ENCODE assay signal across 8 mouse cellular contexts in the genomic region with DNA sequence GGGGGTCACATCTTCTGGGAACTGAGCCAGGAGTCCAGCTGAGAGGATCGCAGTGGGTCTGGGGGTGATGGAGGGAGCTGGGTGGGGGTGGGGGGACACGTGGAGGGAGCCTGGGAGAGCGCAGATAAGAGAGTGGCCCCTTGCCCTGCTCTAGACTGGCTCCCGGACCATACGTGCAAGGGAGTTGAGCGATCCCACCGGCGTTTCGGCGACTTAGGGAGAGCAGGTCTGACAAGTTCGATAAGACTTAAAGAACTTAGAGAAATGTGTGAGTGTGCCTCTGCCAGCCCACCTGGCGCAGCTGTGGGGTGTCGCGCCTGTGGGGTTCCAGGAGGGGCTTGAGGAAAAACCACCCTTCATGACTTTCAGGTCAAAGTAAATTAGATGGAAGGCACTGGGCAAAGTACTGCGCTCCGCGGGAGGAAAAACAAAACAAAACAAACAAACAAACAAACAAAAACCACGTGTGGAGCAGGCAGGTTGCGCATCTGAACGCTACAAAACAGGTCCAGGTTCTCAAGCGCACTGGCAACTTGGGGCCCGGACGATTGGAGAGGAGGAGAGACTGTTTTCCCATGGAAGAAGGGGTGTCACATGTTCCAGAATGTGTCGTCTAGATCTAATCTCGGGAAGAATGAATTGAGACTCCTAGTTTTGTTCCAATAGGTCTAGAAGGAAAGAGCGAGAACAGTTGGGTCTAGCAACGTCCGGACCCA. TPM values are rescaled to one million over a fixed set of nuclear protein-coding genes. Genes with fewer than 3 reads are reported as not detected.
A peak's percentile ranks its signal among the peaks of the same experiment; 100 is the strongest.
DNase-seq lines count a peak whose midpoint lies in the region; ATAC-seq and TF ChIP-seq lines count a peak whose summit lies in the region.

No protein-coding gene starts in this region.

- H3K9me3 ChIP-seq in forebrain, embryonic 13.5 days (replicated peaks): no peaks in the 10 kb centered on the region
- no peaks in the 10 kb centered on the region for H3K9me3 ChIP-seq in kidney, postnatal 0 days (replicated peaks; ENCODE audit: low read length)
- no peaks in the 10 kb centered on the region for H3K9me3 ChIP-seq in midbrain, embryonic 16.5 days (replicated peaks; ENCODE audit: control insufficient read depth, low read length, poor library complexity, severe bottlenecking)

- H3K27ac ChIP-seq in forebrain, embryonic 13.5 days: no peak overlapping the region
- H3K27ac ChIP-seq in kidney, postnatal 0 days: no peak overlapping the region
- no peak overlapping the region for H3K27ac ChIP-seq in midbrain, embryonic 16.5 days (ENCODE audit: low read length)

- peak overlapping the region; percentile 61 for H3K4me3 ChIP-seq in forebrain, embryonic 13.5 days
- peak overlapping the region; percentile 71 for H3K4me3 ChIP-seq in kidney, postnatal 0 days (replicated peaks; ENCODE audit: low read depth, low read length)
- H3K4me3 ChIP-seq in midbrain, embryonic 16.5 days (ENCODE audit: low read depth, low read length): peak overlapping the region; percentile 53

- H3K4me1 ChIP-seq in forebrain, embryonic 13.5 days: peaks cover 17% of the 10 kb centered on the region
- no peaks in the 10 kb centered on the region; the same call in 1 of the 2 replicates for H3K4me1 ChIP-seq in kidney, postnatal 0 days (replicated peaks; ENCODE audit: insufficient read depth, low read length)
- H3K4me1 ChIP-seq in midbrain, embryonic 16.5 days (ENCODE audit: control insufficient read depth, insufficient read depth, low read length): peaks cover 12% of the 10 kb centered on the region

- H3K36me3 ChIP-seq in forebrain, embryonic 13.5 days (ENCODE audit: poor library complexity, severe bottlenecking): no peaks in the 10 kb centered on the region
- no peaks in the 10 kb centered on the region for H3K36me3 ChIP-seq in kidney, postnatal 0 days (ENCODE audit: insufficient read depth, low read length)
- no peaks in the 10 kb centered on the region for H3K36me3 ChIP-seq in midbrain, embryonic 16.5 days (ENCODE audit: control insufficient read depth, insufficient read depth, low read length)

- H3K9ac ChIP-seq in forebrain, embryonic 13.5 days: peak overlapping the region; percentile 68
- H3K9ac ChIP-seq in kidney, postnatal 0 days (ENCODE audit: low read depth, low read length): peak overlapping the region; percentile 70
- peak overlapping the region; percentile 63 for H3K9ac ChIP-seq in midbrain, embryonic 16.5 days (ENCODE audit: low read depth, low read length)

- DNase-seq in adrenal gland, adult 2 months: peak; percentile 21
- no peak for DNase-seq in adrenal gland, postnatal 36 days
- no peak for DNase-seq in kidney, postnatal 0 days (ENCODE audit: low spot score)
- no peak for DNase-seq in cerebellum, adult 9-11 months

- peak overlapping the region; percentile 99 for H3K4me2 ChIP-seq in forebrain, embryonic 13.5 days
- H3K4me2 ChIP-seq in kidney, postnatal 0 days (ENCODE audit: low read length): peak overlapping the region; percentile 97
- peak overlapping the region; percentile 100 for H3K4me2 ChIP-seq in midbrain, embryonic 16.5 days (ENCODE audit: low read length)

- no peak for TF ChIP-seq CTCF in kidney, postnatal 0 days (IDR thresholded peaks at IDR 0.05; ENCODE audit: low read depth)

- H3K27me3 ChIP-seq in forebrain, embryonic 13.5 days: peaks cover 46% of the 10 kb centered on the region
- no peaks in the 10 kb centered on the region for H3K27me3 ChIP-seq in kidney, postnatal 0 days (ENCODE audit: insufficient read depth, low read length)
- H3K27me3 ChIP-seq in midbrain, embryonic 16.5 days (ENCODE audit: control insufficient read depth, insufficient read depth, low read depth, low read length): peaks cover 20% of the 10 kb centered on the region

- WGBS in forebrain, embryonic 13.5 days: 3% methylated on average over 28 of the region's 28 CpGs
- WGBS in kidney, postnatal 0 days: 2% methylated on average over 28 of the region's 28 CpGs
- 3% methylated on average over 28 of the region's 28 CpGs for WGBS in midbrain, embryonic 16.5 days

- ATAC-seq in CD4-positive, CD25-positive, alpha-beta regulatory T cell, adult 4 months: peak; percentile 9
- ATAC-seq in forebrain, embryonic 13.5 days: peak; percentile 71
- peak; percentile 51 for ATAC-seq in kidney, postnatal 0 days (replicated peaks; ENCODE audit: low FRiP score, low read depth)
- peak; percentile 75 for ATAC-seq in midbrain, embryonic 16.5 days
- ATAC-seq in activated CD4-positive, CD25-positive, alpha-beta regulatory T cell, adult 4 months: no peak

RNA-seq across cellular contexts. Expression of a gene that starts 1.1 kb away (rescaled TPM):
- total RNA-seq in adrenal gland, adult 2 months (2021): 10 to 100 TPM; 26.8 to 29.9 TPM
- 13.0 and 15.4 TPM in 2 replicates for polyA plus RNA-seq in adrenal gland, adult 2 months (2012; rRNA removed)
- total RNA-seq in adrenal gland, postnatal 36 days (2021): 10 to 100 TPM; 20.1 to 20.3 TPM
- 10 to 100 TPM; 24.0 to 33.6 TPM for polyA plus RNA-seq in CD4-positive, CD25-positive, alpha-beta regulatory T cell, adult 4 months (2017; shearing (Covaris generic))
- polyA plus RNA-seq in forebrain, embryonic 13.5 days (2015; fragmentation: Nextera tagmentation; extraction: Ambion mirVana): 0.49 and 0.52 TPM in 2 replicates
- polyA plus RNA-seq in kidney, postnatal 0 days (2015; fragmentation: Nextera tagmentation; extraction: Ambion mirVana): 4.1 and 4.3 TPM in 2 replicates
- 0.52 and 1.6 TPM in 2 replicates for polyA plus RNA-seq in midbrain, embryonic 16.5 days (2015; fragmentation: Nextera tagmentation; extraction: Ambion mirVana)
- 10 to 100 TPM; 23.0 to 24.0 TPM for polyA plus RNA-seq in activated CD4-positive, CD25-positive, alpha-beta regulatory T cell, adult 4 months (2017; shearing (Covaris generic))
